Mouse (Mus musculus): Measurements from ENCODE around the gene Tcf15.

Gene Tcf15

DNA sequence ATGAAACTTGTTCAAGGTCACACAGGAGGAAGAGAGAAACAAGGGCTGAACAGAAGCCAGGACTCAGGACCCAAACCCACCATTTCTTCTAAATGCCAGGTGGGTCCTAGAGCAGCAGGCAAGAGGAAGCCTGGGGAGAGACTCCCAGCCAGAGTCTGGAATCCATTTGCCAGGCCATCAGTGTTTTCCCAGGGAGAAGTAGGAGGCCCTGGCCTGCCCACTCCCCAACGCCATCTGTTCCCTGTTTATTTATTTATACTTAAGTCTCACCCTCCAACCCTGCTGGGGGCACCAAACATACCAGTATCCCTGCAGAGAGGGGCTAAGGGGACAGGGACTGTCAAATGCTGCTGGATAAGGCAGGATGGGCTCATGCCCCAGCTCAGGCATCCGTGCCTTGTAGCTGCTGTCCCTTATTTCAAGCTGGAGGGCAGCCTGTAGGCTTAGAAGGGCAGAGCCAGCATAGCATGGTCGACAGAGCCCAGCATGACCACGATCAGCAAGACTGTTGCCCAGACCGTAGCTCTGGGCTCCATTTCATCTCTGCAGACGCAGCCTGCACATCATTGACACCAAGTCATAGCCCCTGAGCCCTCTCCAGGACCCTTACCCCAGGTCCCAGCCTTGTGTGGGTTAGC, 24.0 kb upstream of the Tcf15 start:
- intact Hi-C loops (cut with DNase I): no loop called here

DNA sequence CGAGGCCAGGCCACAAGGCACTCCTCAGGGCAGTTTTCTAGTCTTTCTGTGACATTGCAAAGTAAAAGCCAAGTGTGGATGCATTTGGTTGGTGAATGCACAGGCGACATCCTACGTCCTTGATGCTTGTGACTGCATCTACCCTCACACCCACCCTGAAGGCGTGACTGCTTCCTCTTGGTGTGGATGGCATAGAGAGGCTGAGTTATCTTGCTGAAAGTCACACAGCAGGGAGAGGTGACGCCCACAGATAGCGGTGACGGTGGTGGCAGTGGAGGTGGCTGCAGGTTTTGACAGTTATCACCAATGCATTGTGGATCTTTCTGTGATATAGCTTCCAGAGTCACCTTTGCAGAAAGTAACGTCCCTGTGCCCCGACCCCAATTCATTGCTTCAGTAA, 20.5 kb upstream of the Tcf15 start:
- intact Hi-C loops (cut with DNase I): no loop called here

DNA sequence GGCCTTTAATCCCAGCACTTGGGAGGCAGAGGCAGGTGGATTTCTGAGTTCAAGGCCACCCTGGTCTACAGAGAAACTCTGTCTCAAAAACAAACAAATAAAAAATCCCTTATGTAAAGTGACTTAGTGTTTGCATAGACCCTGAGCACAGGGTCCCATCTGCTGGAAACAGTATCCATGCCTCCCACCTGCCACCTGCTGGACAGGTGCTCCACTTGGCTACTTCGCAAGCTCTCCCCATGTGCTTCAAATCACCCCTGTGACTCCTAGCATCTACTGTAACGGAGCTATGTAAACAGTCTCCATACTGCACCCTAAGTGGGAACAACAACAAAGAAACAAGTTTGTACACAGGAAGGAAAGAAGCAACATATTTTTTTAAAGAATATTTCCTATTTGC, 14.8 kb upstream of the Tcf15 start:
- intact Hi-C loops (cut with DNase I): no loop called here

DNA sequence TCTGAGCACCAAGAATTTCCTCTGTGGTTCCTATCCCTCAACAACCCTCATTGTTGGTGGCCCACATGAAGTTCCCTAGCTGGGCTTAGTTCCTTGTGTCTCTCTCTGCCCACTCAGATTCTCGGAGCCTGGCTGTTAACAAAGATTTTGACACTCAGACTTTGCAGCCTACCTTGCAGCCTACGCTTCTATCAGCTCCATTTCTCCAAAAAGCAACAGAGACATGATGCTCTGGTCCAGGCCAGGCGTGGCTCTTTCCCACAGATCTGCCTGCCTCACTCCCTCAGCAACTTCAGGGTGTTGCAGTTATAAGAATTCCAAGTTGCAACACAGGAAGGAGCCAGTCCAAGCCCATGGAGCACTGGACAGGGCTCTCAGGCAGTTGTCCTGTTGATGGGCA, 13.6 kb upstream of the Tcf15 start:
- intact Hi-C loops (cut with DNase I): loop anchor here (5.0 kb wide), 1 partner anchor 53 kb away; no protein-coding TSS in a partner anchor

DNA sequence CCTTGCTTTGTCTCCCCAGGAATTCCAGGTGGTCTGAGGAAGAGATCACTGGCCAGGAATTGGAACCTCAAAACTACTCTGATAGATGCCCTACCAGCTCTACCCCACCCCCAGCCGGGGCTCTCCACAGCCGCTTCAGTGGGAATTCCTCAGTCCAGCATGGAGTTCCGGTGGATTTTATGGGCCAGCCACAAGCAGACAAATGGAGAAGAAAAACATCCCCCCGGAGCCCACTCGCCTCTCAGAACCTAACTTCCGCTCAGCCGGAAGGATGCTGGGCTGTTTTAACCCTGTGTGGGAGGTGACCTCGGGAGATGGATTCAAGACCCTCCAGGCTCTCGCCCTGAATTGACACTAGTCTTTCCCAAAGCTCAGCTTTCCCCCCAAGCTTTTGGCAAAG, 11.3 kb upstream of the Tcf15 start:
- intact Hi-C loops (cut with DNase I): loop anchor here (5.0 kb wide), 1 partner anchor 50 kb away; no protein-coding TSS in a partner anchor

DNA sequence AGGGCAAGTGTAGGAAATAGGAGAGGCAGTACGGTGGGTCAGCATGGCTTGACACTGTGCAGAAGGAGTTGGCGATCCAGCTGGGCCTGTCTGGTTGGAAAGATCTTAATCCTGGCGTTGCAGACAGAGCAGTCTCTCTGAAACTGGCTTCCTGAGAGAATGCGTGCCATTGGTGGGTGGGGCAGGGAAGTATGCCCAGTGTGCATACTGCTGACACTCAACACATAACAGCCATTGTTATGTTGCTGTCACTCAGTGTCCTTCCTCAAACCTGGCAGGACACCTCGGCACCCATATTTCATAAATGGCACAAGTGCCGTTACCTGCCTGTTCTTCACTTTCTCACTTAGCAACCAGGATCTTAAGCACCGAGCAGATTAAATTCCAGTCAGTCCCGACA, 10.7 kb upstream of the Tcf15 start:
- intact Hi-C loops (cut with DNase I): loop anchor here (5.0 kb wide), 1 partner anchor 50 kb away; no protein-coding TSS in a partner anchor

DNA sequence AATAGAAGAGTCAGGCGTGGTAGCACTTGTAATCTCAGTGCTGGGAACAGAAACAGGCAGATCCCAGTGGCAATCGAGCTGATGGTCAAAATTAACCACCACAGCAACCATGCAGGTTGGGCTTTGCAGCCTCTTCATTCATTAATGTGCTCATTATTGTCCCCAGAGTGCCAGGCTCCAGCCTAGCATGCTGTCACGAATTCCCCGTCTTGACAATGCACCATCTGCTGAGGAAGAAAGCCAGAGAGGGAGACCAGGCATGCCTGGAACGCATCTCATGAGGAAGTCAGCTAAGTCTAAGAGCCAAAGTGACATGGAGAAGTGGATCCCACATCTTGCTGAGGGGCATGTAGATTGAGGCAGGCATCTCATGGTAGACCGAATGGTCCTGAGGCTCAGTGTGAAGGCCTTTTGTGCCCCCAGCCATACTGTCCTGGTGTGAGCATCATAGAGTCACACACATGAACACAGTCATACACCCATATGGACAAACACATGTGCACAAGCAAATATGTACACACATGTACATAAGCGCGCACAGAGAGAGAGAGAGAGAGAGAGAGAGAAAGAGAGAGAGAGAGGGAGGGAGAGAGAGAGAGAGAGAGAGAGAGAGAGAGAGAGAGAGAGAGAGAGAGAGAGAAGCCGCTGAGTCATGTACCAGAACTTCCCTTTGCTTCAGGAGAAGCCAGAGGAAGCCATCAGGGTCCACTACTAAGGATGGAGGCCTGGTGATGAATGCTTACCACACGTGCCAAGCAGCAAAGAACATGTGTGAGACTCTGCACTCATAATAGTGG, 4.0 kb upstream of the Tcf15 start:
- intact Hi-C loops (cut with DNase I): no loop called here

DNA sequence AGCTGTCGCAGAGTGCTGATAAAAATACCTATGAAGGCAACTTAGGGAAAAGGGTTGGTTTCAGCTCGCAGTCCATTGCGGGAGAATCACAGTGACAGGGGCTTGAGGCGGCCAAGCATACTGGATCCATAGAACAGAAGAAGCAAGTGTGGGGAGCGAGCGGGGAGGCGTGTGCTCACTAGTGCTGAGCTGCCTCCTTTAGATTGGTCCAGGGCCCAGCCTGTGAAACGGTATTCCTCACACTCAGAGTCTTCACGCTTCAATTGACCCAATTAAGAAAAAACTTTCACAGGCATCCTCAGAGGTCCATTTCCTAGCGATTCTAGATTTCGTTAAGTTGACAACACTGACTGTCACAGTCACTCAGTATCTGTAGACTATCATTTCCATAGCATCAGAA, 2.4 kb upstream of the Tcf15 start:
- intact Hi-C loops (cut with DNase I): no loop called here

DNA sequence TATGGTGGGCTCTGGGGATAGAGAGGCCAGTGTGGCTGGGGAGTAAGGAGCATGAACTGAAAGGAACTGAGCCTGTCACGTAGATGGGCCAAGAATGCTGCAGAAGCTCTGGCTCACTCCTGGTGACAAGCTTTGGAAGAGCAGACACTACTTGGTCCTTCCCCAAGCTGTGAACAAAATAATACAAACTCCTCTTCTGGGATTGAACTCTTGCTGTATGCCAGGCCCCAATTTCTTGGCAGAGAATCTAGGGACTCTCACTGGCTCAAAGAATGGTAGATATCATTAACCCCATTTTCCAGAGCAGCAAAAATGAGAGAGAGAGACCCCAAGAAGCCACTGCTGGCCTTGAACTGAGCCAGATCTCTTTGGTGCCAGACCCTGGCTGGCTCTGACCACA, 1.9 kb upstream of the Tcf15 start:
- intact Hi-C loops (cut with DNase I): no loop called here

DNA sequence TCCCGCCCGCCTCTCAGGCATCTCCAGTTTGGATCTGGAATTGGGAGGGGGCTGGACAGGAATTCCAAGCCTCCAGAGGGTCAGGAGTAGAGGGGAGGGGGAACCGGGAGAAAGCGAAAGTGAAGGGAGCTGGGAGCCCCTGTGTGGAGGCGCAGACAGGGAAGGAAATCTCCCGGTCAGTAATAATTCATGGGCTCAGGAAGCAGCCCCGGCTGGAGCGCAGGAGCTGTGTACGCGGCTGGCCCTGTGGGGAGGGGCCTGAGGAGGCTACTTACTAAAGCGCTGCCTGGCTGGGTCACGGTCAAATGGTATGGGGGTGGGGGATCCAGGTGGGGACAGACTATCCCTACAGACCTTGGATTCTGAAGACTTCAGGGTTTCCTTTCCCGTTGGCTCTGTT, 1.3 kb upstream of the Tcf15 start:
- intact Hi-C loops (cut with DNase I): no loop called here

DNA sequence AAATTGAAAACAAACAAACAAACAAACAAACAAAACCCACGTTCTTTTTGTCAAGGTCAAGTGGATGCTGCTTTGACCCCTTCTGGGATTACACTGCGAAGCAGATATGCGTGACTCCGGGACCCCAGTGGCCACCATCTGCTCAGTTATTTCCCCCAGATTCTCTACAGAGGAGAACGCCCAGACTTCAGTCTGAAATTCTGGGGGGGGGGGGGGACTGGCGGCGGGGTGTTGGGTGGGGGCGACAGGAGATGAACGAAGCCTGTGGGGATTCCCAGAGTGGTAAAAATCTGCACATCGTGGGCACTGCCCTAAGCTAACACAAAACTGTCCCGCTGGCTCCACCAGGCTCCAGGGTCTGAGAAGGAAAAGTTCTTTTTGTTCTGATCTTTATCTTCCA, 790 bp upstream of the Tcf15 start:
- intact Hi-C loops (cut with DNase I): no loop called here

DNA sequence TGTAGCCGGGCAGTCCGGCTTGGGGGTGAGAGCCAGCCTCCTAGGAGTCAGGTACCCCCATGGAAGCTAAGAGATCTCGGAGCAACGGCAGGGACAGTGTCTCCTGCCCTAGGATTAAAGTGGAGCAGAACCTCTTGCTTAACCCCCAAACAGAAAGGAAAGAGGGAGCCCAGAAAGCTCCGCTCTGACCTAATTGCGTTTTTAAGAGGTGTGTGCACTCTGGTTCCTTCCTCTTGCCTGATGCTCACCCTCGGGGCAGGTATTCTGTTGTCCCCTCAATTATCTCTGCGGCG, 743 bp downstream of the Tcf15 start:
- intact Hi-C loops (cut with DNase I): no loop called here

DNA sequence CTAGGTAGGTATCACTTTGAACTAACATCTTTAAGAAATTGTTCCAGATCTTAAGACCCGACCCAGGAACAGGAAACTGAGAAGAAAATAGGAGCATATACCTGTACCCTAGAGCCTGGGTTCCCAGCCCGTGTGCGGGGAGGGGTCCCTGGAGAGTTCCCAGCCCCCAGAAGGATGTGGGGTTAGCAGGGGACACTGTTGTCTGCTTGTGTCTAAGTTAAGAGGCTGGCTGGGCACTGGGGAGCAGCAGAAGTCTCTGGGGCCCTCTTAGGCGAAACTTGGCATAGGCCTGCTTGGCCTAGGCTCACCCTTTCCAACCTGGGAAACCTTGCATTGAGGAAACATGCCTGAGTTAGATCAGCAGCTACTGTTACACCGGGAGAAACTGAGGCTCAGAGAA, 1.1 kb downstream of the Tcf15 start:
- intact Hi-C loops (cut with DNase I): no loop called here

DNA sequence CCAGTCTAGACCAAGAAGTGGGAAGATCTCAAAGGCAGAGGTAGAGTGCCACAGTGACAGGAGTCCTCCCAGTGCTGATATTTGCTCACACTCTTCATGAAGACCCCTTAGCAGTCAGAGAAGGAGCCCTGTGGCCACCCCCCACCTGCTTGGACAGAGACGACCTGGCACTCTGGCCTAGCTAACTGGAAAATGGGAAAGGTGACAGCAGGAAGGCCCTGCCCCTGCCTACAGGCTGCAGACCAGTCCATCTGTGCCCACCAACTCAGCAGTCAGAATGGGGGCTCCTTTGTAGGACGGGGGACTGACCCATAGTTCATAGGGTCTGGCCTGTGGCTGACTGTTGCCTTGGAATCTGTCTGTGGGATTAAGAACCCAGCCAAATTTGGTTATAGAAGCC, 2.4 kb downstream of the Tcf15 start:
- intact Hi-C loops (cut with DNase I): no loop called here

DNA sequence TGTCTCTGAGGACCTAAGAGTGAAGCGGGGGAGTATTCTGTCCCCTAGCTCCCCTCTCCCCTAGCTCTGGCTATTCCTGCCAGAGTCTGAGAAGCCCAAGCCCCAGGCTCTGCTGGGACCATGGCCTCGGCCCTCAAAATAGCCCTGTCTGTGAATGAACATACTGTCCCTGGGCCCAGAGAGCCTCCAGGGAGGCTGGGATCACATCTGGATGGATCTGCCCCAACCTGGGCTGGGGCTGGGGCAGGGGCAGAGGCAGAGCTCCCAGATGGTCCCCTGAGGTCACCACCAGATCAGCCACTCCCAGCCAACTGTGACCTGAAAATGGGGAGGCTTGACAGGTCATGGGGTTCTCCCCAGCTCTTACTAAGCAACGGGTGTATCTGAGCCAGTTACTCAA, 3.7 kb downstream of the Tcf15 start:
- intact Hi-C loops (cut with DNase I): no loop called here

DNA sequence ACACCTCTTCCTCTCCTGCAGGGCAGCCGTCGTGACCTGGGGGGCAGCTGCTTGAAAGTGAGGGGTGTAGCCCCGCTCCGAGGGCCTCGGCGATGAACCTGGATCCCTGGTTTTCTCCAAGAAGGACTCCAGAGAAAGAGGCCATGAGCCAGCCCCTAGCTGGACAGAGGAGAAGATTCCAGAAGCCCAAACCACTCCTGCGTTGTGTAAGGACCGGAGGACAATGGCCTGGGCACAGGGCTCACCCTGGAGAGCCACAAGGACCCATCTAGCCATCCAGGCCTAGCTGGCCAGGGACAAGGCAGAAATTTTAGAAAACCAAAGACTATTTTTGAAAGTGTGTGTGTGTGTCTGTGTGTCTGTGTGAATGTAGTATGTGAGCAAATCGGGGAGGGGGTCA, 5.3 kb downstream of the Tcf15 start:
- intact Hi-C loops (cut with DNase I): no loop called here

DNA sequence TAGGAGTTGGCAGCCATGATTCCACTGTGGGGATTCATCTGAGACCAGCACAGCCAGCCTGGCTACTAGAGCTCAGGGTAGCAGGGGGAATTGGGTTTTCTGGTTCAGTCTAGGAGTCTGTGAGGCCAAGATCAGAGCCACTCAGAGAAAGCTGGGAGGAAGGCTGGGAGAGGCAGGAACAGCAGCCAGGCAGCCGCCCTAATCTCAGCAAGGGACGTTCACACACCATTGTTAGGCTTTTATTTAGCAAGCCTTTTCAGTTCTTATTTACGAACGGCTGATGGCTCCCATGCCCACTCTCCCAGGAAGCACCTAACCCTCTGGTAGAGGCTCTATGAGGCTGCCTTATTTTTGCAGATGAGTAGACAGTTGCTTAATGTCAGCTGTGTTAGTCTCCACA, 6.5 kb downstream of the Tcf15 start:
- intact Hi-C loops (cut with DNase I): no loop called here

DNA sequence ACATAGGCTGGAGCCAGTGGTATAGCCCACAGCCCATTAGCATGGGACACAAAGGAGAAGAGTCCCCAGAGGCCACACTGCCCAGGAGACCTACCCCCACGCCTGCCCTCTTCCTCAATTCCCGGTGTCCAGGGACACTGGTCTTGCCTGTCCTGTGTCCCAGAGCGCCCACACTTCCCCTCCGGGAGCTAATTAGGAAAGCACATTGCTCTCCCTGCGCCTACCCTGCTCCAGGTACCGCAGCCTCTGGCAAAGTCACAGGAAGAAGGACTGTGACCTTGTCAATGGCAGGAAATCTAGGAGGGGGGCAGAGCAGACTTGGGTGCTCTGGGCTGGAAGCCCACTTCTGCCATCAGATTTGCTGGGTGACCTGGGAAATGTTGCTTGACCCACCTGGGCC, 7.0 kb downstream of the Tcf15 start:
- intact Hi-C loops (cut with DNase I): no loop called here

DNA sequence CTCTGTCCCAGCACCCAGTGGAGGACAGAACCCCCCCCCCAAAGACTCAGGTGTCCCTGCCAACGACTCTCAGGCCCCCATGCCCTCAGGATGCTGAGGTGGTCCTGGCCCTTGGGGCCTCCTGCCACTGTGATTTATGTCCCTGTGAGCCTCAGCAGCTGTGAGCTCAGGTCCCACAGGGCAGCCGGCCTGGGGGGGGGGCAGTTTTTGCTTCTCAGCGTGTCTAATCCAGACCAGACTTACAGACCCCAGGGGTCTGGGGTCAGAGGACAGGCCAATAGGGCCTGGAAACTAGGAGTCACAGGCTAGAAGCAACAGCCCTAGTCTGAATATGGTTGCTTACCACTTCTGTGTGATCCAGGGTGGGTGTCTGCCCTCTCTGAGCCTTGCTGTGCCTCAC, 10.0 kb downstream of the Tcf15 start:
- intact Hi-C loops (cut with DNase I): no loop called here

DNA sequence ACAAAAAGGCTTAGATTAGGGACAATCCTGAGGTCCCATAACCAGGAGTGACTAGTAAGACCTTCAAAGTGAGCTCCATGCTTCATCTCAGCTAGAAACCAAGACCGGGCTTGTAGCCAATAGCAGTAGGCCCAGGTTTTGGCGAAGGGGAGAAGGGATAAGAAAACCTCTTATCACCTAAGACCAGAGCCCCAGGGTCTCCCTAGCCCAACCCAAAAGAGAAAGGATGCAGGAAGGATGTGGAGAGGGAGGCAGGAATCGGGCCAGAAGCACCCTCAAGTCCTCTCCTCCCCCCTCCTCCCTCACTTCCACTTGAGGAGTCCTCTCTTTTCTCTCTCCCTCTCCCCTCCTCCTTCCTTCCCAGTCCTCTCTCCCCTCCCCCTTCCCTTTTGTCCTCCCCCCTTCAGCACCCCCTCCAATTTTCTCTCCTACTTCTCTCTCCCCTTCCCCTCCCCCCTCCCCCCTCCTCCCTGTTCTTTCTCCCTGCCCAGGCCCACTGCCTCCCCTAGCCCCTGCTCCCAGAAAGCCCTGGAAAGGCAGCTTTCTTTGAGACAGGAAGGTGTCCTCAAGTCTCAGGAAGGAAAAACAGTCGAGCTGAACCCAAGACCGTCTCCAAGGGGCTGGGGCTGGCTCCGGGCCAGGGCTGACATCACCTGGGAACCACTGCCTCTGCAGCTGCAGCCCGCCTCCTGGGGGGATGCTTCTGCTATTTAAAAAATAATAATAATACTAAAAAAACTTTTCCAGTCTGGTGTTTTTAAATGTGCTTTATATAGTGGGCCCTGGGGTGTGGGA, 12.2 kb downstream of the Tcf15 start:
- intact Hi-C loops (cut with DNase I): no loop called here

DNA sequence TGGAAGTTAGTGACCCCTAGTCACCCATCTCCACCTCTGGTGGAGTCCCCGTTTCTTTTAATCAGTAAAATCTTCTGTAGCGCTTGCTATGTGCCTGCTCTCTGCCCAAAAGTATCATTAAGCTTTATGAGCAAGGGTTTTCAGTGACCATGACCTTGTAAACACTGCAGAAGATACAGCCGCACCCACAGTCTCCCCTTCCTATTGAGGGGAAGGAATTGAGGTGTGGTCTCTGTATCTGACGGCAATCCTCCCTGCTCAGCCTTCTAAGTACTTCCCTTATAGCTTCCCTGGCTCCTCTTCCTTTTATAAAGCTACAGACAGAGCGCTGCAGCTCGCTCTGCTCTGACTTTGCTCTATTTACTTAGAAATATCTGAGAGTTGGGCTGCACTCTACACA, 13.1 kb downstream of the Tcf15 start:
- intact Hi-C loops (cut with DNase I): no loop called here

DNA sequence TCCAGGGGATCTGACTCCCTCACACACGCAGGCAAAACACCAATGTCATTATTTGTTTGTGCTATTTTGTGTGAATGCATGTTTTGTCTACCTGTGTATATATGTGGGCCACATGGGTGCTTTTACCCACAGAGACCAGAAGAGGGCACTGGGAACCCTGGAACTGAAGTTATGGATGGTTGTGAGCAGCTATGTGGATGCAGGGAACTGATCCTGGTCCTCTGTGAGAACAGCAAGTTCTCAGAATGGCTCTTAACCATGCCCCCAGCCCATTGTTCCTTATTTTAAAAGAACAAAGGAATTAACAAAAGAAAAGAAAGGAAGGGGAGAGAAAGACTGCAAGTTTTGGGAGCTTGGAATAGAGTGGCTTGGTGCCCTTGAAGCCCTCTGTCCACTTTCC, 16.1 kb downstream of the Tcf15 start:
- intact Hi-C loops (cut with DNase I): no loop called here

DNA sequence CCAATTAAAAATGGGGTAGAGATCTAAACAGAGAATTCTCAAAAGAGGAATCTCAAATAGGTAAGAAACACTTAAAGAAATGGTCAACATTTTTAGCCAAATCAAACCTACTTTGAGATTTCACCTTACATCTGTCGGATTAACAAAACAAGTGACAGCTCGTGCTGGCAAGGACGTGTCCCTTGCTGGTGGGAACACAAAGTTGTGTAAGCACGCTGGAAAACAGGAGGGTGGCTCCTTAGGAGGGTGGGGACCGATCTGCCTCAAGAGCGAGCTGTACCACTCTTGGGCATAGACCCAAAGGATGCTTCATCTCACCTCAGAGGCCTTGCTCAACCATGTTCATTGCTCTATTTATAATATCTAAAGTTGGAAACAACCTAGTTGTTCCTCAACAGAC, 22.9 kb downstream of the Tcf15 start:
- intact Hi-C loops (cut with DNase I): no loop called here
